Comparison of ENCODE assay signal across 25 mouse cellular contexts in the genomic region with DNA sequence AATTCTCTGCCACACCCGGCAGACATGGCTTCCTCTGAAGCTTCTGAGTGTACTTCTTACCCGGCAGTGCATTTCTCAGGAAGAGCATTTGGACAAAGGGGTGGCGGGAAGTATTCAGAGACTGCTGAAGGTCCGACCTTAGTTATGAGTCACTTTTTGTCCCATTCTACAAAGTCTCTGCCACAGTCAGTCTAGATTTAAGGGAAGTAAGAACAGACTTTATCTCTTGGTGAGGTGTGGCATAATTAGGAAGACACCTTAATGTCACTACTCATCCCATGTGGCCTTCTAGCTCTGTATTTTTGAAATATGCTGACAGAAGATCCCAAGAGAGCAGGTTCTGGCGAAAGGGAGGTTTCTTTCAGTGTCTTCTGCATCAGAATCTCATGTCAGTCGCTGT.
"Had no signal": no experiment of that assay in that cellular context is flagged by ENCODE, and none has a peak within 500 bp of the region (broad histone marks: within the 10 kb centered on the region; RNA-seq: fewer than 3 reads in every experiment).

No protein-coding gene starts in this region.

- H3K27ac ChIP-seq: heart, adult 2 months; heart, embryonic 13.5 days; heart, embryonic 15.5 days; hindbrain, embryonic 10.5 days; hindbrain, embryonic 12.5 days; hindbrain, embryonic 14.5 days; intestine, embryonic 15.5 days; layer of hippocampus, adult 2 months; left cerebral cortex, adult 2 months; limb, embryonic 10.5 days; limb, embryonic 12.5 days; liver, embryonic 13.5 days had no signal

- H3K4me1 ChIP-seq: heart, embryonic 13.5 days; heart, embryonic 15.5 days; hindbrain, embryonic 10.5 days; hindbrain, embryonic 12.5 days; intestine, embryonic 15.5 days; liver, embryonic 13.5 days had no signal

- H3K9me3 ChIP-seq: heart, embryonic 13.5 days; heart, embryonic 15.5 days; hindbrain, embryonic 10.5 days; hindbrain, embryonic 12.5 days; intestine, embryonic 15.5 days; limb, embryonic 10.5 days; limb, embryonic 12.5 days; liver, embryonic 13.5 days had no signal

- H3K9ac ChIP-seq: heart, embryonic 13.5 days; heart, embryonic 15.5 days; hindbrain, embryonic 12.5 days; hindbrain, embryonic 14.5 days; intestine, embryonic 15.5 days; limb, embryonic 12.5 days; liver, embryonic 13.5 days had no signal

- DNase-seq: gastrocnemius, postnatal 14 days; gastrocnemius, postnatal 36 days; heart, adult 2 months; heart, postnatal 14 days; heart, postnatal 4 days; kidney, adult 18-20 months; kidney, adult 8-10 months; kidney, postnatal 10 days; kidney, postnatal 25 days; kidney, postnatal 4 days; liver; liver, embryonic 13.5 days had no signal

- H3K36me3 ChIP-seq: heart, embryonic 13.5 days; heart, embryonic 15.5 days; hindbrain, embryonic 10.5 days; hindbrain, embryonic 12.5 days; intestine, embryonic 15.5 days; limb, embryonic 10.5 days; limb, embryonic 12.5 days; liver, embryonic 13.5 days had no signal

- H3K4me3 ChIP-seq: heart, adult 2 months; heart, embryonic 13.5 days; heart, embryonic 15.5 days; hindbrain, embryonic 10.5 days; hindbrain, embryonic 12.5 days; intestine, embryonic 15.5 days; layer of hippocampus, adult 2 months; left cerebral cortex, adult 2 months; limb, embryonic 10.5 days; limb, embryonic 12.5 days; liver, embryonic 13.5 days had no signal

- H3K27me3 ChIP-seq: heart, embryonic 13.5 days; heart, embryonic 15.5 days; hindbrain, embryonic 12.5 days; intestine, embryonic 15.5 days; limb, embryonic 12.5 days; liver, embryonic 13.5 days had no signal

- ATAC-seq: hindbrain, embryonic 16.5 days; inflammation-experienced regulatory T-cells, adult 6 months; intestine, embryonic 15.5 days; intestine, postnatal 0 days had no signal
